Mouse (Mus musculus): ENCODE results near the gene Kif11. TPM values are rescaled to one million over a fixed set of nuclear protein-coding genes. Genes with fewer than 3 reads are reported as not detected.

Kif11 gene
- polyA plus RNA-seq, 2 experiments = 46.7 to 47.1 TPM

GRCm38 (mm10) chr19:37376841-37377240 is 638 bp downstream of the Kif11 start:
- peaks cover 8% of the 10 kb centered on the region for H3K4me1 ChIP-seq (ENCODE audit: control insufficient read depth, insufficient read depth, low read length)
- no peaks in the 10 kb centered on the region for H3K9me3 ChIP-seq (ENCODE audit: control insufficient read depth, low read length)
- TF ChIP-seq POLR2A (IDR thresholded peaks at IDR 0.05; ENCODE audit: borderline replicate concordance, extremely low read depth, insufficient read depth, insufficient read length) = no peak
- peak overlapping the region; percentile 63 for H3K4me3 ChIP-seq (replicated peaks; ENCODE audit: low read length)
- H3K27ac ChIP-seq (replicated peaks; ENCODE audit: low read depth, low read length) = no peak overlapping the region
- peak overlapping the region; percentile 51 for H3K4me2 ChIP-seq (replicated peaks; ENCODE audit: low read depth, low read length, severe bottlenecking)
- no peaks in the 10 kb centered on the region for H3K36me3 ChIP-seq (ENCODE audit: control insufficient read depth, insufficient read depth, low read length)
- under 1% methylated on average over 11 of the region's 11 CpGs for WGBS
- H3K9ac ChIP-seq (ENCODE audit: low read depth, low read length, severe bottlenecking) = peak overlapping the region; percentile 84
- DNase-seq (ENCODE audit: low spot score) = no peak
- ATAC-seq (ENCODE audit: low FRiP score, low read depth) = no peak
- no peaks in the 10 kb centered on the region for H3K27me3 ChIP-seq (ENCODE audit: control insufficient read depth, insufficient read depth, low read length)

GRCm38 (mm10) chr19:37377404-37377990 is 1.3 kb downstream of the Kif11 start:
- Histone ChIP-seq H3K9ac (ENCODE audit: low read depth, low read length, severe bottlenecking) (peak overlapping the region; percentile 84), H3K4me1 (ENCODE audit: control insufficient read depth, insufficient read depth, low read length) (peaks cover 8% of the 10 kb centered on the region)
- DNase-seq (ENCODE audit: low spot score) = no peak

GRCm38 (mm10) chr19:37378816-37379215 is 2.6 kb downstream of the Kif11 start:
- WGBS = 68% methylated on average over 6 of the region's 6 CpGs
- Histone ChIP-seq H3K4me2 (replicated peaks; ENCODE audit: low read depth, low read length, severe bottlenecking) (0 out of 2 replicates have a peak overlapping the region, but pooled peaks have one; percentile 7), H3K4me3 (replicated peaks; ENCODE audit: low read length) (no peak overlapping the region), H3K9me3 (ENCODE audit: control insufficient read depth, low read length) (no peaks in the 10 kb centered on the region), H3K27me3 (ENCODE audit: control insufficient read depth, insufficient read depth, low read length) (no peaks in the 10 kb centered on the region), H3K4me1 (ENCODE audit: control insufficient read depth, insufficient read depth, low read length) (peaks cover 8% of the 10 kb centered on the region), H3K27ac (replicated peaks; ENCODE audit: low read depth, low read length) (no peak overlapping the region), H3K36me3 (ENCODE audit: control insufficient read depth, insufficient read depth, low read length) (no peaks in the 10 kb centered on the region), H3K9ac (ENCODE audit: low read depth, low read length, severe bottlenecking) (no peak overlapping the region)
- no peak for TF ChIP-seq POLR2A (IDR thresholded peaks at IDR 0.05; ENCODE audit: borderline replicate concordance, extremely low read depth, insufficient read depth, insufficient read length)
- DNase-seq (ENCODE audit: low spot score) (no peak), ATAC-seq (ENCODE audit: low FRiP score, low read depth) (no peak)

More at GRCm38 (mm10) chr19:37377404-37377990, 1.3 kb downstream of the Kif11 start:
- Histone ChIP-seq H3K4me2 (replicated peaks; ENCODE audit: low read depth, low read length, severe bottlenecking) (peak overlapping the region; percentile 51), H3K27me3 (ENCODE audit: control insufficient read depth, insufficient read depth, low read length) (no peaks in the 10 kb centered on the region), H3K27ac (replicated peaks; ENCODE audit: low read depth, low read length) (no peak overlapping the region), H3K36me3 (ENCODE audit: control insufficient read depth, insufficient read depth, low read length) (no peaks in the 10 kb centered on the region), H3K9me3 (ENCODE audit: control insufficient read depth, low read length) (no peaks in the 10 kb centered on the region), H3K4me3 (replicated peaks; ENCODE audit: low read length) (peak overlapping the region; percentile 63)
- ATAC-seq (ENCODE audit: low FRiP score, low read depth) = no peak
- TF ChIP-seq POLR2A (IDR thresholded peaks at IDR 0.05; ENCODE audit: borderline replicate concordance, extremely low read depth, insufficient read depth, insufficient read length) = no peak
- 20% methylated on average over 8 of the region's 8 CpGs for WGBS

GRCm38 (mm10) chr19:37386126-37386525 is 9.9 kb downstream of the Kif11 start:
- Histone ChIP-seq H3K36me3 (ENCODE audit: control insufficient read depth, insufficient read depth, low read length) (peaks cover 53% of the 10 kb centered on the region), H3K4me1 (ENCODE audit: control insufficient read depth, insufficient read depth, low read length) (no peaks in the 10 kb centered on the region), H3K27ac (replicated peaks; ENCODE audit: low read depth, low read length) (no peak overlapping the region), H3K4me3 (replicated peaks; ENCODE audit: low read length) (no peak overlapping the region), H3K9me3 (ENCODE audit: control insufficient read depth, low read length) (no peaks in the 10 kb centered on the region), H3K27me3 (ENCODE audit: control insufficient read depth, insufficient read depth, low read length) (no peaks in the 10 kb centered on the region), H3K4me2 (replicated peaks; ENCODE audit: low read depth, low read length, severe bottlenecking) (no peak overlapping the region), H3K9ac (ENCODE audit: low read depth, low read length, severe bottlenecking) (no peak overlapping the region)
- WGBS = 71% methylated on average over 3 of the region's 3 CpGs
- TF ChIP-seq POLR2A (IDR thresholded peaks at IDR 0.05; ENCODE audit: borderline replicate concordance, extremely low read depth, insufficient read depth, insufficient read length) = no peak
- DNase-seq (ENCODE audit: low spot score) = no peak
- no peak for ATAC-seq (ENCODE audit: low FRiP score, low read depth)

GRCm38 (mm10) chr19:37391869-37392268 is 15.7 kb downstream of the Kif11 start:
- H3K9ac ChIP-seq (ENCODE audit: low read depth, low read length, severe bottlenecking) = no peak overlapping the region
- ATAC-seq (ENCODE audit: low FRiP score, low read depth) (no peak), DNase-seq (ENCODE audit: low spot score) (no peak)
- H3K27me3 ChIP-seq (ENCODE audit: control insufficient read depth, insufficient read depth, low read length) = no peaks in the 10 kb centered on the region
- no peak overlapping the region for H3K27ac ChIP-seq (replicated peaks; ENCODE audit: low read depth, low read length)
- H3K9me3 ChIP-seq (ENCODE audit: control insufficient read depth, low read length) = no peaks in the 10 kb centered on the region
- no peaks in the 10 kb centered on the region for H3K4me1 ChIP-seq (ENCODE audit: control insufficient read depth, insufficient read depth, low read length)
- H3K4me3 ChIP-seq (replicated peaks; ENCODE audit: low read length) = no peak overlapping the region
- 94% methylated on average over 3 of the region's 3 CpGs for WGBS
- no peak for TF ChIP-seq POLR2A (IDR thresholded peaks at IDR 0.05; ENCODE audit: borderline replicate concordance, extremely low read depth, insufficient read depth, insufficient read length)
- H3K36me3 ChIP-seq (ENCODE audit: control insufficient read depth, insufficient read depth, low read length) = peaks cover 64% of the 10 kb centered on the region
- H3K4me2 ChIP-seq (replicated peaks; ENCODE audit: low read depth, low read length, severe bottlenecking) = no peak overlapping the region

Data from limb, embryonic 14.5 days (tissue).